Mouse (Mus musculus): ENCODE measurements around the gene Chst12. TPM values are rescaled to one million over a fixed set of nuclear protein-coding genes. Genes with fewer than 3 reads are reported as not detected.

The Chst12 gene
- polyA plus RNA-seq, 1 experiment from 2014 or later, result 11.6 TPM

- H3K4me1 ChIP-seq (ENCODE audit: control insufficient read depth, insufficient read depth, low read length), result peaks cover 2% of the 10 kb centered on the region; the same call in 1 of the 2 replicates
- H3K27ac ChIP-seq (ENCODE audit: low read depth, low read length), result no peak overlapping the region
- no peak overlapping the region for H3K4me3 ChIP-seq (ENCODE audit: low read depth, low read length)
- no peak for ATAC-seq
- DNase-seq (ENCODE audit: low spot score), result no peak
- WGBS, result 83% methylated on average over 6 of the region's 6 CpGs
- no peak overlapping the region for H3K4me2 ChIP-seq (ENCODE audit: low read length)
- no peaks in the 10 kb centered on the region for H3K9me3 ChIP-seq (replicated peaks; ENCODE audit: control insufficient read depth, low read length)
- H3K36me3 ChIP-seq (ENCODE audit: control insufficient read depth, insufficient read depth, low read length), result no peaks in the 10 kb centered on the region
- no peak overlapping the region for H3K9ac ChIP-seq (ENCODE audit: low read length)
- no peaks in the 10 kb centered on the region for H3K27me3 ChIP-seq (replicated peaks; ENCODE audit: control insufficient read depth, insufficient read depth, low read length)
Measured at GRCm38 (mm10) chr5:140572611-140573010, 67.3 kb downstream of the Chst12 start.

Other genes with a start within 250 kb of the Chst12 start
- 29.2 and 32.4 TPM in 2 replicates for gene Mad1l1, start 184.0 kb upstream of the Chst12 start, polyA plus RNA-seq (2014; fragmentation: Nextera tagmentation; extraction: Ambion mirVana)
- gene Nudt1, start 183.9 kb upstream of the Chst12 start, polyA plus RNA-seq (2014; fragmentation: Nextera tagmentation; extraction: Ambion mirVana), result 18.3 and 24.5 TPM in 2 replicates
- gene Mrm2, start 173.7 kb upstream of the Chst12 start, polyA plus RNA-seq (2014; fragmentation: Nextera tagmentation; extraction: Ambion mirVana), result 24.5 and 28.3 TPM in 2 replicates
- gene Snx8, start 116.3 kb upstream of the Chst12 start, polyA plus RNA-seq (2014; fragmentation: Nextera tagmentation; extraction: Ambion mirVana), result 7.9 and 9.4 TPM in 2 replicates
- gene Eif3b, start 86.2 kb upstream of the Chst12 start, polyA plus RNA-seq (2014; fragmentation: Nextera tagmentation; extraction: Ambion mirVana), result 97.8 and 107 TPM in 2 replicates
- gene Gm4869, start 59.9 kb upstream of the Chst12 start, polyA plus RNA-seq (2014; fragmentation: Nextera tagmentation; extraction: Ambion mirVana), result not detected in 2 replicates
- 0.38 TPM in 1 of 2 replicates, not detected in the other for gene Grifin, start 59.5 kb downstream of the Chst12 start, polyA plus RNA-seq (2014; fragmentation: Nextera tagmentation; extraction: Ambion mirVana)
- 30.9 TPM in 2 replicates for gene Lfng, start 101.8 kb downstream of the Chst12 start, polyA plus RNA-seq (2014; fragmentation: Nextera tagmentation; extraction: Ambion mirVana)
- gene Ttyh3, start 143.5 kb downstream of the Chst12 start, polyA plus RNA-seq (2014; fragmentation: Nextera tagmentation; extraction: Ambion mirVana), result 65.8 and 72.3 TPM in 2 replicates
- 13.4 and 18.9 TPM in 2 replicates for gene Iqce, start 196.8 kb downstream of the Chst12 start, polyA plus RNA-seq (2014; fragmentation: Nextera tagmentation; extraction: Ambion mirVana)
- gene Brat1, start 199.5 kb downstream of the Chst12 start, polyA plus RNA-seq (2014; fragmentation: Nextera tagmentation; extraction: Ambion mirVana), result 14.3 and 19.8 TPM in 2 replicates
- 2.6 and 3.6 TPM in 2 replicates for gene Amz1, start 218.6 kb downstream of the Chst12 start, polyA plus RNA-seq (2014; fragmentation: Nextera tagmentation; extraction: Ambion mirVana)